Mouse (Mus musculus) adrenal gland, postnatal 25 days (tissue): Measurements from ENCODE around the gene Ect2l. TPM values are rescaled to one million over a fixed set of nuclear protein-coding genes. Genes with fewer than 3 reads are reported as not detected.

Source experiments
- total RNA-seq: library from RNA; stranded (reverse); gene quantifications from 2 replicates; pipeline ENCODE4 v1.2.3, GENCODE M21; 2021

Ect2l gene
- total RNA-seq, 1 experiment from 2014 or later: not detected

Other genes starting within 250 kb of the Ect2l start
- 25.7 and 31.1 TPM in 2 replicates for gene Abracl, start 187.6 kb downstream of the Ect2l start, total RNA-seq
- 38.5 and 41.3 TPM in 2 replicates for gene Reps1, start 155.0 kb downstream of the Ect2l start, total RNA-seq
- gene Ccdc28a, start 24.1 kb upstream of the Ect2l start, total RNA-seq: 14.7 and 17.7 TPM in 2 replicates
- gene Nhsl1, start 108.1 kb upstream of the Ect2l start, total RNA-seq: 5.3 and 6.4 TPM in 2 replicates